Mouse (Mus musculus) kidney, adult 18-20 months (tissue): Measurements from ENCODE around the gene Ubl7.
"Not testable (repeated sequence)": the region's sequence is repeated elsewhere in the genome, so short reads cannot be mapped to it uniquely, and the experiment has no call there.

ENCODE experiments used
- DNase-seq: peaks from one replicate; pipeline ENCODE4 v3.0.0; 2021

The Ubl7 gene

GRCm38 (mm10) chr9:57910254-57911160, at the start of gene Ubl7:
Gene Ubl7 (plus strand): TSS chr9:57910979.
- peak; percentile 92 for DNase-seq

DNA sequence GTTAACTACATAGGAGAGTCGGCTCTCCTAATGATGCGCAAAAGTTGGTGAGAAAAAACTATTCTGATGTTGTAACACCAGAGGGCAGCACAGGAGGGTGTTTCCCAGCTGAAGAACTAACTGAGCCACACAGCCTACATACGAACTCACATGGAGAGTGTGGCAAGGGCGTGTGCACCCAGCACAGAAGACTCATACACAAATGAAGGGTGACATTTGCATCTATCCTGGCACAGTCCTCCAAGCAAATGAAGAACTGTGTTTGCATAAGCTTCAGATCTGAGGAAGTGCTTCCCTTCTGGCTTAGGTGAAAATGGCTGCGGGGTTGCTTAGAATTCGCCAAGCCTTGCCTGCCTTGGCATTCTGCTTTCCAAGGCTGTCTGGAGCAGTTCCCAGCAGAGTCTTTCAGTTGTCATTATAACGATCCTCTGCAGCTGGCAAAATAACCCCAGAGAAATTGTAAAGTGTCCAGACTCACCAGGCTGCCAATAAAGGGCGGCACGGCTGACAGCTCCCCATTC, 48.8 kb upstream of the Ubl7 start:
- peak; percentile 34 for DNase-seq

DNA sequence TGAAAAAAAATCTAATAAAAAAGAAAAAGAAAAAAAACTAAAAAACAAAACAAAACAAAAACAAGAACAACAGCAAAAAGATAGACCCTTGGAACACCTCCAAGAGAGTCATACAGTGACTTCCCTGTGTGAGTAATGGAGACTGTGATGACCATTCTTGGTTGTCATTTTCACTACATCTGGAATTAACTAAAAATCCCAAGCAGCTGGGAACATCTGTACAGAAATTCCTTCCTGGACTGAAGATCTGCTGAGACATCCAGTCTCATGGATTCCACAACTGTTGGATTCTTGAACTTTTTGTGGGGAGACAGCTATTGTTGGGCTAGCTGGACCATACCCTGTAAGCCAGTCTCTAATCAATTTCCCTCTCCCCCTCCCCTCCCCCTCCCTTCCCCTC, 46.4 kb upstream of the Ubl7 start:
- no peak for DNase-seq

GRCm38 (mm10) chr9:57866530-57866929, 44.2 kb upstream of the Ubl7 start:
- DNase-seq: no peak

- no peak for DNase-seq
Observed at GRCm38 (mm10) chr9:57867236-57867635, 43.5 kb upstream of the Ubl7 start.

DNA sequence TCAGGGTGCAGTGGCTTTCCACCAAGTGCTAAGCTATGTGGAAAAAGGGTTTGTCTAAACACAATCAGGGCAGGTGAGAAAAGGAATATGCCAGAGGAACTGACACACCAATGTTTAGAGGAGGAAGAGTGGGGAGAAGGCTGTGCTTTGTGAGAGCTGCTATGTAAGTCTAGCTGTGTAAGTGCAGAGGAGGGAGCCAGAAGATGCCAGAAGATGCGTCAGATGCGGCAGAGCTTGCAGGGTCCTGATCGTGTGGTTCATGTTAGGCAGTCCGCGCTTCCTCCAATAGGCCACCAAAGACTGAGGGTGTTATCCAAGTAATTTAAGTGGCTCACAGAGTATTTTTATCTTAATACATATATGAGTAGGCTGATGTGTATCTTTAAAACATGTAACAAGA, 42.9 kb upstream of the Ubl7 start:
- no peak for DNase-seq

DNA sequence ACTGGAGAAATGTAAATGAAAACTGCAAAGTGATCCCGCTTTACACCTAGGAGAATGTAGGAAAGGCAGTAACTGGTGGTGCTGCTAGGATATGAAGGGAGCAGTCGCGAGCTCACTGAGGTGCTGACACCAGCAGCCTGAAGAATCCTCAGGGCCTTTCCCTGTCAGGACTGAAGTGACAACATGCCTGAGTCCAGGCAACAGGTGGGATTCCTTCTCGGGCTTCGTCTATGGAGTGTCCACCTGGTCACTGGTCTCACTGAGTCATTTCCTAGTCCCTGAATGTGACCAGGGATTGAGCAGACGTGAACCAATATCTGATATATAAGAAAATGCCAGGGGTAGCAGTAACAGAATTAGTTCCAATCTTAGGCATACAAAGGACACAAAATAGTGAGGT, 42.0 kb upstream of the Ubl7 start:
- DNase-seq: no peak

GRCm38 (mm10) chr9:57870273-57870816, 40.4 kb upstream of the Ubl7 start:
- DNase-seq: no peak

- DNase-seq: no peak
Observed at GRCm38 (mm10) chr9:57874134-57874533, 36.6 kb upstream of the Ubl7 start.

DNA sequence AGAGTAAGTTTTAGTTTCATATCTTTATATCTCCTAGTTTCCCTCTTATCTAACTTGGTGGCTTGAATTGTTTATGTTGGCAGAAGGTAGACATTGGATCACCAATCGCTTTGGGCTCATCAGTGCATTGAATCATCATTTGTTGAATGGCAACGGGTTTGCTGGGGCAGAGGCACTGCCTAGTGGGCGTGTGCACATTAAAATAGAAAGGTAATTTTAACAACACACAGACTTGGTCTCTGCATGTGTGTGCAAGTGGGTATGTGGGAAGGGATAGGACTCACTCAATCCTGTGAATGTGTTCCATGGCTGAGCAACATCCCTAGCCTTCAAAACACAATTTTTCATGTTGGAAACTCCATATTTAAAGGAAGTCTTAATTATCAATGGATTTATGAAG, 35.8 kb upstream of the Ubl7 start:
- no peak for DNase-seq

DNA sequence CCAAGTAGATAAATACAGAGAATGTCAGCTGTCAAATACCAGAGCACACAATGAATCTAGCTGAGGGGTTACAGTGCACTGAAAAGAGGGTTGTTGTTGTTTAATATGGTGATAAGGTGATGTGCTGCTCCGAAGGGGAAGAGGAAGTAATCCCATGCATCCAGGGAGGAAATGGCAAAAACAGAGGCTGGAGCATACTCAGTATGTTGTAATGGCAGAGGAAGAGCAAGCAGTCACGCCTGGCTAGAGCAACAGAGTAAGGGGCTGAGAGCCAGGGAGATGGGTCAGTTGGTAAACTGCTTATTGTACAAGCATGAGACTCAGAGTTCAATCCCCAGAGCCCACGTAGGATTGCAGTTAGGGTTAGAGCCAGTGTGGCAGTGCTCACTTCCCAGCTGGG, 31.6 kb upstream of the Ubl7 start:
- DNase-seq: no peak

- DNase-seq: no peak
Observed at GRCm38 (mm10) chr9:57880278-57880677, 30.5 kb upstream of the Ubl7 start.

- not testable (repeated sequence) for DNase-seq
Observed at GRCm38 (mm10) chr9:57881781-57882180, 29.0 kb upstream of the Ubl7 start.

DNA sequence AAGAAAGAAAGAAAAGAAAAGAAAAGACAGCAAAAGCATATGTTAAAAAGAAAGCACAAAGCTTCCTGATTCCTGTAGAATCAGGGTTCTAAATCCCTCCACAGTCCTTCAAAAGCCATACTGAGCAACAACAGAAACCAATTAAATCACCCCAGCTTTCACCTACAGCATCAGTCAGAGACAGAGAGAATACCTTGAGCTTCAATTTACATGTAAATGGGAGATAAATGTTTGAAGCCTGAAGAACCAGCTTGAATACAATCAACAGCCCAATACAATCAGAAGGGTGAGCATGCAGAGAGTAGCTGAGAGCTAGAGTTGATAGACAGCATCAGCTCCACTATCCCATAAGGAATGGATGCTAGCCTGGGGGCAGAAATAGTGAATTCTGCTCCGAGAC, 27.4 kb upstream of the Ubl7 start:
- no peak for DNase-seq

- DNase-seq: peak; percentile 11
Observed at GRCm38 (mm10) chr9:57888119-57888518, 22.7 kb upstream of the Ubl7 start.

- no peak for DNase-seq
Observed at GRCm38 (mm10) chr9:57900478-57900877, 10.3 kb upstream of the Ubl7 start.

DNA sequence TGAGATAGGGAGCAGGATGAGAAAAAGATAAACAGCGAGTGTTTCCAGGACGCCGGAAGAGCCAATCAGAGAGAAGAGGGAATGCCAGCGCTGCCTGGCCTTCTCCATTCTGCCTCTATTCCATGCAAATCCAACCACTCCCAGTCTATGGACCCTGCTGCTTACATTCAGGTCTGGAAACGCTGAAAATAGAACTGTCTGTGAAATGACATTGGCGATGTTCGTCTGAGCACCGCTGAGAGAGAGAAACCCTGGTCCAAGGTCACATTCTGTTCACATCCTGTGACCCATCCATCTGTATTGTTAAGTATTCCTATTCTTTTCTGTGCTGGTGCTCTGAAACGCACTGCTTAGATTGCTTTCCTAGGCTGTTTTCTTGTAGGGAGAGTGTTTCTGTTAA, 9.6 kb upstream of the Ubl7 start:
- DNase-seq: no peak

- no peak for DNase-seq
Observed at GRCm38 (mm10) chr9:57901601-57902000, 9.2 kb upstream of the Ubl7 start.

- no peak for DNase-seq
Observed at GRCm38 (mm10) chr9:57902132-57902531, 8.6 kb upstream of the Ubl7 start.

GRCm38 (mm10) chr9:57903589-57904249, 7.1 kb upstream of the Ubl7 start:
- DNase-seq: no peak

GRCm38 (mm10) chr9:57904250-57904644, 6.5 kb upstream of the Ubl7 start:
- DNase-seq: no peak

- no peak for DNase-seq
Observed at GRCm38 (mm10) chr9:57907206-57907605, 3.6 kb upstream of the Ubl7 start.

- DNase-seq: no peak
Observed at GRCm38 (mm10) chr9:57912571-57912970, 1.8 kb downstream of the Ubl7 start.
